Mouse (Mus musculus): Measurements from ENCODE around the gene Msh5.
"Not testable (repeated sequence)": the region's sequence is repeated elsewhere in the genome, so short reads cannot be mapped to it uniquely, and the experiment has no call there.

- not testable (repeated sequence) for TF ChIP-seq CTCF (IDR thresholded peaks at IDR 0.05; ENCODE audit: borderline replicate concordance, control insufficient read depth, extremely low read depth, insufficient read depth, low read length, poor library complexity)
- peak; percentile 38; the same call in 1 of the 2 replicates for TF ChIP-seq POLR2A (IDR thresholded peaks at IDR 0.05; ENCODE audit: control insufficient read depth, extremely low read depth, insufficient read depth, low read length, poor library complexity)
Measured at GRCm38 (mm10) chr17:34999871-35000716, 46.5 kb downstream of the Msh5 start.

Data from thymus, adult 2 months (tissue).